Mouse (Mus musculus) forebrain, embryonic 16.5 days (tissue): Measurements from ENCODE around the gene Draxin. TPM values are rescaled to one million over a fixed set of nuclear protein-coding genes. Genes with fewer than 3 reads are reported as not detected.
"Not testable (repeated sequence)": the region's sequence is repeated elsewhere in the genome, so short reads cannot be mapped to it uniquely, and the experiment has no call there.

ENCODE experiments used
- ATAC-seq: fragments of 200-750 bp; cut with Nextera tagmentation; 2 replicates; pipeline ENCODE4 v1.8.0; 2017; ENCODE audit warnings: mild to moderate bottlenecking, moderate library complexity
- H3K27ac ChIP-seq: fragments of 300-500 bp; sonication (generic); 2 replicates; pipeline ENCODE4 v1.5.1; 2014; ENCODE audit warnings: low read length, control low read depth
- H3K27me3 ChIP-seq: fragments of 300-500 bp; sonication (generic); replicated peaks from 2 replicates; pipeline ENCODE4 v1.6.1; 2014; ENCODE audit warnings: low read length; ENCODE audit not compliant: control insufficient read depth, insufficient read depth
- H3K36me3 ChIP-seq: fragments of 300-500 bp; sonication (generic); 2 replicates; pipeline ENCODE4 v1.6.1; 2014; ENCODE audit not compliant: control insufficient read depth, insufficient read depth
- H3K4me1 ChIP-seq: fragments of 300-500 bp; sonication (generic); replicated peaks from 2 replicates; pipeline ENCODE4 v1.6.1; 2014; ENCODE audit warnings: low read length; ENCODE audit not compliant: control insufficient read depth, insufficient read depth
- H3K4me2 ChIP-seq: fragments of 300-500 bp; sonication (generic); 2 replicates; pipeline ENCODE4 v1.6.1; 2014; ENCODE audit warnings: mild to moderate bottlenecking, low read length, control low read depth
- H3K4me3 ChIP-seq: fragments of 300-500 bp; sonication (generic); replicated peaks from 2 replicates; pipeline ENCODE4 v1.5.1; 2014; ENCODE audit warnings: mild to moderate bottlenecking, low read length, control low read depth
- H3K9ac ChIP-seq: fragments of 300-500 bp; sonication (generic); replicated peaks from 2 replicates; pipeline ENCODE4 v1.6.1; 2014; ENCODE audit warnings: low read depth, low read length, control low read depth
- H3K9me3 ChIP-seq: fragments of 300-500 bp; sonication (generic); 2 replicates; pipeline ENCODE4 v1.6.1; 2016; ENCODE audit warnings: low read length; ENCODE audit not compliant: control insufficient read depth
- WGBS: fragments of 180-500 bp; shearing (Covaris S2); extraction: QIAGEN DNeasy Blood & Tissue Kit; methylation state at CpG from one replicate; pipeline ENCODE4 v1.1.7; 2014; 5-methylcytosine and 5-hydroxymethylcytosine counted together
- polyA plus RNA-seq: library from polyadenylated mRNA; unstranded; fragments of >200 nt; fragmentation: Nextera tagmentation; extraction: Ambion mirVana; gene quantifications from 2 replicates; pipeline ENCODE4 v1.2.1, GENCODE M21; 2015

Gene Draxin
- polyA plus RNA-seq, 1 experiment from 2014 or later, result 23.5 TPM

GRCm38 (mm10) chr4:148121982-148122693, 8.4 kb downstream of the Draxin start:
- no peaks in the 10 kb centered on the region for H3K27me3 ChIP-seq
- ATAC-seq, result peak; percentile 80

GRCm38 (mm10) chr4:148121362-148121761, 9.1 kb downstream of the Draxin start:
- ATAC-seq, result peak; percentile 77
- Histone ChIP-seq H3K4me1 (peaks cover 44% of the 10 kb centered on the region), H3K27ac (peak overlapping the region; percentile 85), H3K27me3 (no peaks in the 10 kb centered on the region), H3K36me3 (peaks cover 2% of the 10 kb centered on the region; the same call in 1 of the 2 replicates), H3K4me3 (no peak overlapping the region), H3K9ac (no peak overlapping the region), H3K9me3 (0 out of 2 replicates have a peak, but pooled peaks cover 2% of the 10 kb centered on the region), H3K4me2 (no peak overlapping the region)
- WGBS, result 36% methylated on average over 4 of the region's 4 CpGs

More at GRCm38 (mm10) chr4:148121982-148122693, 8.4 kb downstream of the Draxin start:
- WGBS, result 2% methylated on average over 6 of the region's 6 CpGs
- H3K27ac ChIP-seq, result peak overlapping the region; percentile 85
- no peak overlapping the region for H3K4me3 ChIP-seq
- H3K4me2 ChIP-seq, result no peak overlapping the region
- no peaks in the 10 kb centered on the region for H3K36me3 ChIP-seq
- H3K4me1 ChIP-seq, result peaks cover 51% of the 10 kb centered on the region
- no peak overlapping the region for H3K9ac ChIP-seq
- no peaks in the 10 kb centered on the region for H3K9me3 ChIP-seq

GRCm38 (mm10) chr4:148120555-148120954, 9.9 kb downstream of the Draxin start:
- ATAC-seq, result peak; percentile 0; the same call in 1 of the 2 replicates
- WGBS, result 37% methylated on average over 9 of the region's 9 CpGs
- peaks cover 45% of the 10 kb centered on the region for H3K4me1 ChIP-seq
- no peaks in the 10 kb centered on the region for H3K27me3 ChIP-seq
- H3K4me2 ChIP-seq, result 0 out of 2 replicates have a peak overlapping the region, but pooled peaks have one; percentile 3
- H3K9ac ChIP-seq, result no peak overlapping the region
- H3K27ac ChIP-seq, result peak overlapping the region; percentile 65
- no peak overlapping the region for H3K4me3 ChIP-seq
- 0 out of 2 replicates have a peak, but pooled peaks cover 2% of the 10 kb centered on the region for H3K9me3 ChIP-seq
- H3K36me3 ChIP-seq, result peaks cover 2% of the 10 kb centered on the region; the same call in 1 of the 2 replicates

- not testable (repeated sequence) for H3K36me3 ChIP-seq, H3K9me3 ChIP-seq, H3K4me3 ChIP-seq, H3K27me3 ChIP-seq, ATAC-seq, H3K4me2 ChIP-seq, H3K27ac ChIP-seq, H3K9ac ChIP-seq
- 84% methylated on average over 9 of the region's 9 CpGs for WGBS
- peaks cover 45% of the 10 kb centered on the region for H3K4me1 ChIP-seq
Observed at GRCm38 (mm10) chr4:148119578-148119977, 10.9 kb downstream of the Draxin start.

GRCm38 (mm10) chr4:148117392-148117791, 13.1 kb downstream of the Draxin start:
- no peak overlapping the region for H3K4me3 ChIP-seq
- peaks cover 31% of the 10 kb centered on the region for H3K4me1 ChIP-seq
- 77% methylated on average over 4 of the region's 4 CpGs for WGBS
- H3K36me3 ChIP-seq, result peaks cover 12% of the 10 kb centered on the region
- H3K27ac ChIP-seq, result no peak overlapping the region
- no peaks in the 10 kb centered on the region for H3K27me3 ChIP-seq
- no peak for ATAC-seq
- no peak overlapping the region for H3K9ac ChIP-seq
- 0 out of 2 replicates have a peak, but pooled peaks cover 2% of the 10 kb centered on the region for H3K9me3 ChIP-seq
- no peak overlapping the region for H3K4me2 ChIP-seq

- no peak overlapping the region for H3K27ac ChIP-seq
- H3K36me3 ChIP-seq, result peaks cover 12% of the 10 kb centered on the region
- peaks cover 24% of the 10 kb centered on the region for H3K4me1 ChIP-seq
- no peak for ATAC-seq
- 80% methylated on average over 4 of the region's 4 CpGs for WGBS
- H3K9me3 ChIP-seq, result 0 out of 2 replicates have a peak, but pooled peaks cover 2% of the 10 kb centered on the region
- H3K27me3 ChIP-seq, result no peaks in the 10 kb centered on the region
- no peak overlapping the region for H3K9ac ChIP-seq
- H3K4me3 ChIP-seq, result no peak overlapping the region
- H3K4me2 ChIP-seq, result no peak overlapping the region
Observed at GRCm38 (mm10) chr4:148116657-148117056, 13.8 kb downstream of the Draxin start.

GRCm38 (mm10) chr4:148115467-148115866, 15.0 kb downstream of the Draxin start:
- 7% methylated on average over 15 of the region's 15 CpGs for WGBS
- no peaks in the 10 kb centered on the region for H3K27me3 ChIP-seq
- ATAC-seq, result peak; percentile 2
- H3K27ac ChIP-seq, result no peak overlapping the region; the same call in 1 of the 2 replicates
- 0 out of 2 replicates have a peak, but pooled peaks cover 2% of the 10 kb centered on the region for H3K9me3 ChIP-seq
- H3K4me1 ChIP-seq, result peaks cover 13% of the 10 kb centered on the region
- H3K9ac ChIP-seq, result peak overlapping the region; percentile 49; the same call in 1 of the 2 replicates
- H3K36me3 ChIP-seq, result peaks cover 12% of the 10 kb centered on the region
- H3K4me2 ChIP-seq, result no peak overlapping the region
- H3K4me3 ChIP-seq, result no peak overlapping the region

GRCm38 (mm10) chr4:148114758-148115391, 15.6 kb downstream of the Draxin start:
- H3K4me1 ChIP-seq, result peaks cover 11% of the 10 kb centered on the region
- H3K4me2 ChIP-seq, result peak overlapping the region; percentile 24; the same call in 1 of the 2 replicates
- no peaks in the 10 kb centered on the region for H3K27me3 ChIP-seq
- 0 out of 2 replicates have a peak, but pooled peaks cover 2% of the 10 kb centered on the region for H3K9me3 ChIP-seq
- peaks cover 12% of the 10 kb centered on the region for H3K36me3 ChIP-seq
- H3K9ac ChIP-seq, result peak overlapping the region; percentile 49
- no peak overlapping the region for H3K4me3 ChIP-seq
- ATAC-seq, result peak; percentile 83
- WGBS, result 5% methylated on average over 15 of the region's 15 CpGs
- H3K27ac ChIP-seq, result peak overlapping the region; percentile 72

- Histone ChIP-seq H3K9ac (no peak overlapping the region), H3K27ac (no peak overlapping the region), H3K36me3 (peaks cover 23% of the 10 kb centered on the region), H3K4me1 (peaks cover 29% of the 10 kb centered on the region), H3K4me3 (no peak overlapping the region), H3K27me3 (no peaks in the 10 kb centered on the region), H3K4me2 (no peak overlapping the region), H3K9me3 (0 out of 2 replicates have a peak, but pooled peaks cover 2% of the 10 kb centered on the region)
- 85% methylated on average over 12 of the region's 12 CpGs for WGBS
- no peak for ATAC-seq
Observed at GRCm38 (mm10) chr4:148112519-148112918, 18.0 kb downstream of the Draxin start.
